Mouse (Mus musculus): ENCODE measurements around the gene Fkbpl. TPM values are rescaled to one million over a fixed set of nuclear protein-coding genes. Genes with fewer than 3 reads are reported as not detected.

Gene Fkbpl
- total and polyA plus RNA-seq, 3 experiments, result 5.5 to 8.2 (median 6.2) TPM

DNA sequence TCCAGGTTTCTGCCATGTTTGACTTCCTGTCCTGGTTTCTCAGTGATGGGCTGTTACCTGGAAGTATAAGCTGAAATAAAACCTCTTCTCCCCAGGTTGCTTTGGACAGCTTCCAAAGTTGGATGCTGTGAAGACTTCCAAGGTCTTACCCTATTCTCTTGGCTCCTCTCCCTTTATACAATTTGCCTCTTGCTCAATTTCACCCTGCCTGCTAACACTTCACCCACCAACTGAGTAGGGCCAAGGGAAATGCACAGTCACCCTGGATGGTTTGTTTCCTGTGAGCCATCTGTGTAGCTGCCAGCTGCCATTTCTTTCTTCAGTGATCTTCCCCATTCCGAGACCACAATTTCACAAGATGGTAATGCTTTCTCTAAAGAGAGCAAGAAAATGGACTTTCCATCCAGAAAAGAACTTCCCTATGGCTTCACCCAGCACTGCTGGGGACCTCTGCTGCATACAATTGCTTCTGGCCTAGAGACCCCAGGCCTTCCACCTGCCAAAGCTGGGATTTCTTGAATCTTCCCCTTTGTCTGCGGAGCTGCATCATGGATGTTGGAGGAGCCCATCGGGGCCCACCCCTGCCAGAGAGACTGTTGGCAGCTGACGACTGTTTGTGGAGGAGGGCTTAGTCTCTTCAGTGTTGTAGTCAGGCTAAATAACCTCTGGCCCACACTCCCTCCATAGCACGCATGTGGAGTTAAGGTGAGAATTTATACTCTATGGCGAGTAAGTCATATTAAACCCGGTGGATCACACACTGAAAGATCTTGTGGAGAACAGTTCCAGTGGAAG lies 4.9 kb upstream of the Fkbpl start:
- Histone ChIP-seq H3K4me1 (ENCODE audit: control insufficient read depth in 1 of 2, insufficient read depth in 2 of 2) (peaks cover 0 to 11% of the 10 kb centered on the region in 2 experiments; a peak in 2 of 4 replicates), H3K27ac (ENCODE audit: insufficient read depth, low read depth) (no peak overlapping the region), H3K27me3 (replicated peaks) (peaks cover 84% of the 10 kb centered on the region), H3K4me2 (ENCODE audit: insufficient read depth, low read depth, poor library complexity, severe bottlenecking) (no peak overlapping the region), H3K36me3 (replicated peaks in 1 of 2; ENCODE audit: control insufficient read depth in 1 of 2, insufficient read depth in 1 of 2, low read length in 1 of 2) (no peaks in the 10 kb centered on the region), H3K9me3 (replicated peaks; ENCODE audit: low read length) (peaks cover 9% of the 10 kb centered on the region), H3K9ac (ENCODE audit: insufficient read depth, low read depth) (no peak overlapping the region), H3K4me3 (replicated peaks in 1 of 3; ENCODE audit: low read depth in 2 of 3, low read length in 2 of 3, poor library complexity in 1 of 3) (no peak overlapping the region), H3K79me2 (replicated peaks; ENCODE audit: control insufficient read depth, extremely low read depth, insufficient read depth, poor library complexity, severe bottlenecking) (no peaks in the 10 kb centered on the region)
- no peak for DNase-seq (ENCODE audit: extremely low read depth)
- dilution Hi-C loops (cut with MboI; ENCODE audit: extremely low pct_ligation_motif_present, extremely low pct_unique_long_range_greater_than_20kb, low sequenced_read_pairs), result no loop called here
- in situ Hi-C loops (cut with MboI; ENCODE audit: low pct_ligation_motif_present, low pct_unique_long_range_greater_than_20kb, low sequenced_read_pairs), result no loop called here
- TF ChIP-seq ZKSCAN1 (IDR thresholded peaks at IDR 0.05; ENCODE audit: borderline replicate concordance, low read depth, low read length) (no peak), JUND (conservative IDR thresholded peaks at IDR 0.05; ENCODE audit: low read depth, low read length) (no peak), NELFE (IDR thresholded peaks at IDR 0.05; ENCODE audit: low read depth, low read length) (no peak), CHD2 (IDR thresholded peaks at IDR 0.05; ENCODE audit: low read length) (no peak), HCFC1 (IDR thresholded peaks at IDR 0.05; ENCODE audit: low read depth, low read length) (no peak), ETS1 (conservative IDR thresholded peaks at IDR 0.05; ENCODE audit: low read depth, low read length) (no peak), ZMIZ1 (IDR thresholded peaks at IDR 0.05; ENCODE audit: low read depth, low read length) (no peak), USF1 (IDR thresholded peaks at IDR 0.05; ENCODE audit: low read depth, low read length) (no peak), TCF12 (IDR thresholded peaks at IDR 0.05; ENCODE audit: low read depth, low read length) (no peak), UBTF (IDR thresholded peaks at IDR 0.05; ENCODE audit: low read depth, low read length) (no peak), MEF2A (IDR thresholded peaks at IDR 0.05; ENCODE audit: borderline replicate concordance, low read depth, low read length) (no peak)

DNA sequence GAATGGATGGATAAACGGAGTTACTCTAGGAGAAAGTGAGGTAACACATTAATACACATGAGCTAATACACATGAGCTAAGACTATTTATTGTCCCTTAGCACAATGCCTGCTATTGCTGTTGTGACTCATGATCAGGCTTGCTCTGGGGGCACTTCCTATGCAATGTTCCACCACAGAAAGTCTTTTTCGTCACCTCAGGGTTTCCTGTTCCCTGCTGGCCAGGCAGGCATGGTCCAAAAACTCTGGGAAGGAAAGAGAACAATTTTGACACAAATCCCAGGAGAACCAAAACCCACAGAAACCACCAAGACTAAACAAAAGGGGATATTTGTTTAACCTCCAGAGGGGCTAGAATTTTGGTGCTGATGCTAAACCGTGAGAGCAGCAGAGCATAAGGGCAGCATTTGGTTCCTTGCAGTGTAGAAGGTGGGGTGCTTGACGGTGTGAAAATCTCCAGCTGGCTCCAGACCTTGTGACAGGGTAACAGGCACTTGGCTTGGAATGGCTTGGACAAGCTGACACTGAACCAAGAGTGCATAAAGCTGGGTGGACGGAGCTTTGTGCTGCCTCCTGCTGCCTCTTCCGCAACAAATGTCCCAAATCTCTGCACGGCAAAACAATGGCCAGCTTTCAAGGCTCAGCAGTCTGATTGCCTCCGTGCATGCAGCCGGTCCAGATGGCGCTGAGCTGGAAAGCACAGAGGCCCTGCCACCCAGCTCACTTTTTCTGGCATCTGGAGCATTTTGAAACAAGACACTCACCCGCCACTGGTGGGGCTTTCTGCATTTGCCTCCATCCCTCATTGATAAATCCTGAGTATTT lies 3.6 kb upstream of the Fkbpl start:
- DNase-seq (ENCODE audit: extremely low read depth), result no peak
- in situ Hi-C loops (cut with MboI; ENCODE audit: low pct_ligation_motif_present, low pct_unique_long_range_greater_than_20kb, low sequenced_read_pairs), result no loop called here
- dilution Hi-C loops (cut with MboI; ENCODE audit: extremely low pct_ligation_motif_present, extremely low pct_unique_long_range_greater_than_20kb, low sequenced_read_pairs), result no loop called here
- peaks cover 75% of the 10 kb centered on the region for H3K27me3 ChIP-seq (replicated peaks)
- no peak overlapping the region for H3K4me3 ChIP-seq (replicated peaks in 1 of 3; ENCODE audit: low read depth in 2 of 3, low read length in 2 of 3, poor library complexity in 1 of 3)
- no peak overlapping the region for H3K27ac ChIP-seq (ENCODE audit: insufficient read depth, low read depth)
- peaks cover 0 to 4% of the 10 kb centered on the region in 2 experiments for H3K36me3 ChIP-seq (replicated peaks in 1 of 2; ENCODE audit: control insufficient read depth in 1 of 2, insufficient read depth in 1 of 2, low read length in 1 of 2)
- peaks cover 0 to 22% of the 10 kb centered on the region in 2 experiments; a peak in 3 of 4 replicates for H3K4me1 ChIP-seq (ENCODE audit: control insufficient read depth in 1 of 2, insufficient read depth in 2 of 2)
- no peak for TF ChIP-seq CHD2 (IDR thresholded peaks at IDR 0.05; ENCODE audit: low read length)
- TF ChIP-seq JUN (IDR thresholded peaks at IDR 0.05; ENCODE audit: insufficient read depth, low read depth, low read length), result no peak
- TF ChIP-seq CTCF (conservative IDR thresholded peaks at IDR 0.05 in 1 of 2, IDR thresholded peaks at IDR 0.05 in 1 of 2; ENCODE audit: low read depth in 2 of 2, low read length in 2 of 2), result no peak
- no peak for TF ChIP-seq MXI1 (IDR thresholded peaks at IDR 0.05; ENCODE audit: low read depth, low read length)
- TF ChIP-seq ETS1 (conservative IDR thresholded peaks at IDR 0.05; ENCODE audit: low read depth, low read length), result no peak
- no peak for TF ChIP-seq ZC3H11A (IDR thresholded peaks at IDR 0.05; ENCODE audit: low read depth, low read length)
- TF ChIP-seq TBP (conservative IDR thresholded peaks at IDR 0.05; ENCODE audit: low read depth, low read length), result no peak
- TF ChIP-seq HCFC1 (IDR thresholded peaks at IDR 0.05; ENCODE audit: low read depth, low read length), result no peak
- no peak for TF ChIP-seq MYC (IDR thresholded peaks at IDR 0.05; ENCODE audit: low read depth, low read length)
- no peak overlapping the region for H3K4me2 ChIP-seq (ENCODE audit: insufficient read depth, low read depth, poor library complexity, severe bottlenecking)
- no peaks in the 10 kb centered on the region; the same call in 1 of the 2 replicates for H3K79me2 ChIP-seq (replicated peaks; ENCODE audit: control insufficient read depth, extremely low read depth, insufficient read depth, poor library complexity, severe bottlenecking)
- H3K9ac ChIP-seq (ENCODE audit: insufficient read depth, low read depth), result no peak overlapping the region
- H3K9me3 ChIP-seq (replicated peaks; ENCODE audit: low read length), result peaks cover 9% of the 10 kb centered on the region

All from CH12.LX (cell line).